Mouse (Mus musculus): ENCODE measurements around the gene Tk2. TPM values are rescaled to one million over a fixed set of nuclear protein-coding genes. Genes with fewer than 3 reads are reported as not detected.
A peak's percentile ranks its signal among the peaks of the same experiment; 100 is the strongest.

Tk2 gene
- total and polyA plus RNA-seq, 2 experiments from 2014 or later, result 45.2 to 52.9 TPM

- H3K9ac ChIP-seq, result no peak overlapping the region
- WGBS, result 68% methylated on average over 11 of the region's 11 CpGs
Measured at GRCm38 (mm10) chr8:104191496-104191895, 56.9 kb downstream of the Tk2 start.

DNA sequence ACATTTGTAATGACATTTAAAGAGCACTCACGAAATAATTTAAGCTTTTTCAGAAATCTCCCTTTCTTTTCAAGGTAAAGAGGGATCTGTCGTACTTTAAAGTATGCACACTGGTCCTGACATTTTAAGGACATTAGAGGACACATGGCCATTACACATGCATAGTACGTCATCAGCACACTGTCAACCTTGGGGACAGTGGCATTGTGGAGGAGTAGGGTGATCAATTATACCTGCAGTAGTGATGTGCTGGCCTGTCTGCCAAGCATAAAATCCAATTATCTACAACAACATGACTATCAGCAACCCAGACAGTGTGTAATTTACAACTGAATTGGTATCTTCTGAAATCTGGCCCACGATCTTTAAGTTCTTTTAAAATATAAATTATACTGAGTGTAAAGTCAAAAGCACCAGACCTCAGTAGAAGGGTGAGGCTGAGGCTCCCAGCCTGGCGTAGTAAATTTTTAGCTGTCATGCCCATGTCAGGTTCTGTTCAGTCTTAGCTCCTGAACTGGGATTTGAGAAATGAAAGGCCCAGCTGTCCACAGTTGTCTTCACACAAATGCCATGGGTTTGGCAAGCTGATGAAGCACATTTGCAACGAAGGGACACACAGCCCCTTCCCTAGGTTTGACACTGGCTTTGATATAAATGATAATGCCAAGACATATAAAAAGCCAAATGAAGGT, 57.4 kb downstream of the Tk2 start:
- WGBS, result 73% methylated on average over 6 of the region's 6 CpGs
- Histone ChIP-seq H3K9ac (no peak overlapping the region), H3K36me3 (ENCODE audit: insufficient read depth) (no peaks in the 10 kb centered on the region), H3K27me3 (ENCODE audit: insufficient read depth, low read length) (no peaks in the 10 kb centered on the region), H3K9me3 (ENCODE audit: low read length) (no peaks in the 10 kb centered on the region), H3K27ac (ENCODE audit: low read depth, low read length) (no peak overlapping the region), H3K4me3 (ENCODE audit: low read depth, low read length) (no peak overlapping the region), H3K4me2 (ENCODE audit: low read depth) (no peak overlapping the region), H3K4me1 (ENCODE audit: insufficient read depth) (no peaks in the 10 kb centered on the region)
- TF ChIP-seq CTCF (IDR thresholded peaks at IDR 0.05; ENCODE audit: low read depth), result no peak
- ATAC-seq (peak; percentile 47), DNase-seq (no peak)

More at GRCm38 (mm10) chr8:104191496-104191895, 56.9 kb downstream of the Tk2 start:
- Histone ChIP-seq H3K4me3 (ENCODE audit: low read depth, low read length) (no peak overlapping the region), H3K4me2 (ENCODE audit: low read depth) (no peak overlapping the region), H3K36me3 (ENCODE audit: insufficient read depth) (no peaks in the 10 kb centered on the region), H3K4me1 (ENCODE audit: insufficient read depth) (no peaks in the 10 kb centered on the region), H3K27me3 (ENCODE audit: insufficient read depth, low read length) (no peaks in the 10 kb centered on the region), H3K9me3 (ENCODE audit: low read length) (no peaks in the 10 kb centered on the region), H3K27ac (ENCODE audit: low read depth, low read length) (no peak overlapping the region)
- no peak for DNase-seq
- ATAC-seq, result peak; percentile 66
- TF ChIP-seq CTCF (IDR thresholded peaks at IDR 0.05; ENCODE audit: low read depth), result no peak

GRCm38 (mm10) chr8:104188459-104188858, 59.9 kb downstream of the Tk2 start:
- DNase-seq (no peak), ATAC-seq (no peak)
- Histone ChIP-seq H3K4me1 (ENCODE audit: insufficient read depth) (no peaks in the 10 kb centered on the region), H3K27me3 (ENCODE audit: insufficient read depth, low read length) (no peaks in the 10 kb centered on the region), H3K27ac (ENCODE audit: low read depth, low read length) (no peak overlapping the region), H3K36me3 (ENCODE audit: insufficient read depth) (no peaks in the 10 kb centered on the region), H3K4me2 (ENCODE audit: low read depth) (no peak overlapping the region), H3K9ac (no peak overlapping the region), H3K4me3 (ENCODE audit: low read depth, low read length) (no peak overlapping the region), H3K9me3 (ENCODE audit: low read length) (no peaks in the 10 kb centered on the region)
- no peak for TF ChIP-seq CTCF (IDR thresholded peaks at IDR 0.05; ENCODE audit: low read depth)
- 78% methylated on average over 5 of the region's 5 CpGs for WGBS

DNA sequence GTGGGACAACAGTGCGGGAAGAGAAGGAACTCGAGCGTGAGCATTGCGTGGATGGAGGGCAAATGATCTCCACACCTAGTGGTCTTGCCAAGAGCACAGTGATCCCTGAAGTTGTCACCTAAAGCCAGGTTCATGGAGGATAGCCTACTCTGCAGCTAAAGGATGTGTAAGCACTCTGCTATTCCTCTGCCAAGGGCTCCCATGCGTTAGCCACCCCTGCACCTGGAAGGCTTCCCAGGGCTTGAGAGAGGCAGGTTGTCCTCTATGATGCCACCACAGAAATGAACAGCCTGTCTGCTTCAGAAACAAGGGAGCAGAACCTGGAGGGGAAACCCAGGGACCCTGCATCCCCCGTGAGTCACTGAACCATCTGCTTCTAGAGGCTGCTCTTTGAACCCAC, 60.7 kb downstream of the Tk2 start:
- TF ChIP-seq CTCF (IDR thresholded peaks at IDR 0.05; ENCODE audit: low read depth), result no peak
- H3K9me3 ChIP-seq (ENCODE audit: low read length), result no peaks in the 10 kb centered on the region
- H3K4me3 ChIP-seq (ENCODE audit: low read depth, low read length), result no peak overlapping the region
- H3K4me2 ChIP-seq (ENCODE audit: low read depth), result no peak overlapping the region
- H3K27ac ChIP-seq (ENCODE audit: low read depth, low read length), result no peak overlapping the region
- no peak for ATAC-seq
- no peaks in the 10 kb centered on the region for H3K4me1 ChIP-seq (ENCODE audit: insufficient read depth)
- H3K27me3 ChIP-seq (ENCODE audit: insufficient read depth, low read length), result no peaks in the 10 kb centered on the region
- DNase-seq, result no peak
- WGBS, result 90% methylated on average over 6 of the region's 6 CpGs
- no peak overlapping the region for H3K9ac ChIP-seq
- no peaks in the 10 kb centered on the region for H3K36me3 ChIP-seq (ENCODE audit: insufficient read depth)

- no peaks in the 10 kb centered on the region for H3K27me3 ChIP-seq (ENCODE audit: insufficient read depth, low read length)
- H3K9ac ChIP-seq, result no peak overlapping the region
- H3K36me3 ChIP-seq (ENCODE audit: insufficient read depth), result no peaks in the 10 kb centered on the region
- no peak for DNase-seq
- H3K4me1 ChIP-seq (ENCODE audit: insufficient read depth), result no peaks in the 10 kb centered on the region
- 91% methylated on average over 4 of the region's 4 CpGs for WGBS
- ATAC-seq, result no peak
- no peak overlapping the region for H3K27ac ChIP-seq (ENCODE audit: low read depth, low read length)
- no peaks in the 10 kb centered on the region for H3K9me3 ChIP-seq (ENCODE audit: low read length)
- no peak overlapping the region for H3K4me3 ChIP-seq (ENCODE audit: low read depth, low read length)
- H3K4me2 ChIP-seq (ENCODE audit: low read depth), result no peak overlapping the region
- no peak for TF ChIP-seq CTCF (IDR thresholded peaks at IDR 0.05; ENCODE audit: low read depth)
Measured at GRCm38 (mm10) chr8:104186827-104187226, 61.5 kb downstream of the Tk2 start.

DNA sequence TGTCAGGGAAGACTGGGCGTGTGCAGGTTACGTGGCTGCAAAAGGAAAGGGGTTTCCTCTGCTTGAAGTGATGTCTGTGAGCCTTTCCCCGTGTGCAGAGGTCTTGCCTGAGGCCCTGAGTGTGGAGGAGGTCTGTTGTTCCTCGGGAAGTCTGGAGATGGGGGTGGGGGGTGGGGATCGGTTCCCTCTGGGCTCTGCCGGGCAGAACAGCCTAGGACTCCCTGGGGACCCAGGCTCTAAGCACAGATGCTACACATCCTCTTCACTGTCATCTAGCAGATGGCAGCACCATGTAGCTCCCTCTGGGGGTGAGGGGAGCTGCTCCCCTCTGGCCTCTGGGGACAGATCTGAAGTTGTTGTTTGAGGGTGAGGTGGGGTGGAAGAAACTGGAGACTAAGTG, 63.5 kb downstream of the Tk2 start:
- ATAC-seq, result no peak

GRCm38 (mm10) chr8:104177054-104177453, 71.3 kb downstream of the Tk2 start:
- Histone ChIP-seq H3K4me1 (ENCODE audit: insufficient read depth) (no peaks in the 10 kb centered on the region), H3K4me3 (ENCODE audit: low read depth, low read length) (no peak overlapping the region), H3K9me3 (ENCODE audit: low read length) (no peaks in the 10 kb centered on the region), H3K9ac (no peak overlapping the region), H3K4me2 (ENCODE audit: low read depth) (no peak overlapping the region), H3K27ac (ENCODE audit: low read depth, low read length) (no peak overlapping the region), H3K27me3 (ENCODE audit: insufficient read depth, low read length) (no peaks in the 10 kb centered on the region), H3K36me3 (ENCODE audit: insufficient read depth) (no peaks in the 10 kb centered on the region)
- DNase-seq (no peak), ATAC-seq (peak; percentile 23; the same call in 1 of the 2 replicates)
- 79% methylated on average over 4 of the region's 4 CpGs for WGBS
- no peak for TF ChIP-seq CTCF (IDR thresholded peaks at IDR 0.05; ENCODE audit: low read depth)

More for the DNA sequence above, 63.5 kb downstream of the Tk2 start:
- 42% methylated on average over 6 of the region's 6 CpGs for WGBS
- Histone ChIP-seq H3K36me3 (ENCODE audit: insufficient read depth) (no peaks in the 10 kb centered on the region), H3K9ac (no peak overlapping the region), H3K4me1 (ENCODE audit: insufficient read depth) (no peaks in the 10 kb centered on the region), H3K27ac (ENCODE audit: low read depth, low read length) (no peak overlapping the region), H3K4me3 (ENCODE audit: low read depth, low read length) (no peak overlapping the region), H3K9me3 (ENCODE audit: low read length) (no peaks in the 10 kb centered on the region), H3K4me2 (ENCODE audit: low read depth) (no peak overlapping the region), H3K27me3 (ENCODE audit: insufficient read depth, low read length) (no peaks in the 10 kb centered on the region)
- TF ChIP-seq CTCF (IDR thresholded peaks at IDR 0.05; ENCODE audit: low read depth), result no peak
- DNase-seq, result no peak

Other genes starting within 250 kb of the Tk2 start
- gene Cdh5, start 146.9 kb downstream of the Tk2 start, total RNA-seq (2014; rRNA removed), result 10.9 and 18.1 TPM in 2 replicates
- 8.1 and 8.4 TPM in 2 replicates for gene Cdh5, start 146.9 kb downstream of the Tk2 start, polyA plus RNA-seq (2015; fragmentation: Nextera tagmentation; extraction: Ambion mirVana)
- 18.2 and 18.9 TPM in 2 replicates for gene Bean1, start 78.1 kb downstream of the Tk2 start, total RNA-seq (2014; rRNA removed)
- 8.6 and 9.9 TPM in 2 replicates for gene Bean1, start 78.1 kb downstream of the Tk2 start, polyA plus RNA-seq (2015; fragmentation: Nextera tagmentation; extraction: Ambion mirVana)
- 19.1 and 29.2 TPM in 2 replicates for gene Cklf, start 2.3 kb upstream of the Tk2 start, total RNA-seq (2014; rRNA removed)
- 24.8 and 26.8 TPM in 2 replicates for gene Cklf, start 2.3 kb upstream of the Tk2 start, polyA plus RNA-seq (2015; fragmentation: Nextera tagmentation; extraction: Ambion mirVana)
- gene Cmtm2a, start 44.6 kb upstream of the Tk2 start, total RNA-seq (2014; rRNA removed), result 0.14 TPM in 1 of 2 replicates, not detected in the other
- gene Cmtm2a, start 44.6 kb upstream of the Tk2 start, polyA plus RNA-seq (2015; fragmentation: Nextera tagmentation; extraction: Ambion mirVana), result 0.17 TPM in 1 of 2 replicates, not detected in the other
- gene Gm45711, start 61.5 kb upstream of the Tk2 start, total RNA-seq (2014; rRNA removed), result not detected in 2 replicates
- gene Gm45711, start 61.5 kb upstream of the Tk2 start, polyA plus RNA-seq (2015; fragmentation: Nextera tagmentation; extraction: Ambion mirVana), result not detected in 2 replicates
- gene Cmtm1, start 61.6 kb upstream of the Tk2 start, total RNA-seq (2014; rRNA removed), result 0.62 TPM in 1 of 2 replicates, not detected in the other
- not detected in 2 replicates for gene Cmtm1, start 61.6 kb upstream of the Tk2 start, polyA plus RNA-seq (2015; fragmentation: Nextera tagmentation; extraction: Ambion mirVana)
- gene Gm11020, start 73.0 kb upstream of the Tk2 start, total RNA-seq (2014; rRNA removed), result not detected in 2 replicates
- gene Gm11020, start 73.0 kb upstream of the Tk2 start, polyA plus RNA-seq (2015; fragmentation: Nextera tagmentation; extraction: Ambion mirVana), result not detected in 2 replicates
- 0.38 TPM in 1 of 2 replicates, not detected in the other for gene Cmtm2b, start 73.7 kb upstream of the Tk2 start, total RNA-seq (2014; rRNA removed)
- not detected in 2 replicates for gene Cmtm2b, start 73.7 kb upstream of the Tk2 start, polyA plus RNA-seq (2015; fragmentation: Nextera tagmentation; extraction: Ambion mirVana)
- 18.4 and 22.0 TPM in 2 replicates for gene Cmtm3, start 90.9 kb upstream of the Tk2 start, total RNA-seq (2014; rRNA removed)
- gene Cmtm3, start 90.9 kb upstream of the Tk2 start, polyA plus RNA-seq (2015; fragmentation: Nextera tagmentation; extraction: Ambion mirVana), result 33.0 and 34.4 TPM in 2 replicates
- 32.9 and 35.1 TPM in 2 replicates for gene Cmtm4, start 147.2 kb upstream of the Tk2 start, total RNA-seq (2014; rRNA removed)
- 2.0 and 2.3 TPM in 2 replicates for gene Cmtm4, start 147.2 kb upstream of the Tk2 start, polyA plus RNA-seq (2015; fragmentation: Nextera tagmentation; extraction: Ambion mirVana)
- gene Dync1li2, start 194.5 kb upstream of the Tk2 start, total RNA-seq (2014; rRNA removed), result 104 and 125 TPM in 2 replicates
- gene Dync1li2, start 194.5 kb upstream of the Tk2 start, polyA plus RNA-seq (2015; fragmentation: Nextera tagmentation; extraction: Ambion mirVana), result 46.4 and 74.0 TPM in 2 replicates